Mouse (Mus musculus) skeletal muscle tissue, postnatal 0 days (tissue): ENCODE results near the gene Tomm22. TPM values are rescaled to one million over a fixed set of nuclear protein-coding genes. Genes with fewer than 3 reads are reported as not detected.

Source experiments
- polyA plus RNA-seq: library from polyadenylated mRNA; unstranded; fragments of >200 nt; fragmentation: Nextera tagmentation; extraction: Ambion mirVana; gene quantifications from 2 replicates; pipeline ENCODE4 v1.2.1, GENCODE M21; 2015

Gene Tomm22
- polyA plus RNA-seq = 186 and 205 TPM in 2 replicates

DNA sequence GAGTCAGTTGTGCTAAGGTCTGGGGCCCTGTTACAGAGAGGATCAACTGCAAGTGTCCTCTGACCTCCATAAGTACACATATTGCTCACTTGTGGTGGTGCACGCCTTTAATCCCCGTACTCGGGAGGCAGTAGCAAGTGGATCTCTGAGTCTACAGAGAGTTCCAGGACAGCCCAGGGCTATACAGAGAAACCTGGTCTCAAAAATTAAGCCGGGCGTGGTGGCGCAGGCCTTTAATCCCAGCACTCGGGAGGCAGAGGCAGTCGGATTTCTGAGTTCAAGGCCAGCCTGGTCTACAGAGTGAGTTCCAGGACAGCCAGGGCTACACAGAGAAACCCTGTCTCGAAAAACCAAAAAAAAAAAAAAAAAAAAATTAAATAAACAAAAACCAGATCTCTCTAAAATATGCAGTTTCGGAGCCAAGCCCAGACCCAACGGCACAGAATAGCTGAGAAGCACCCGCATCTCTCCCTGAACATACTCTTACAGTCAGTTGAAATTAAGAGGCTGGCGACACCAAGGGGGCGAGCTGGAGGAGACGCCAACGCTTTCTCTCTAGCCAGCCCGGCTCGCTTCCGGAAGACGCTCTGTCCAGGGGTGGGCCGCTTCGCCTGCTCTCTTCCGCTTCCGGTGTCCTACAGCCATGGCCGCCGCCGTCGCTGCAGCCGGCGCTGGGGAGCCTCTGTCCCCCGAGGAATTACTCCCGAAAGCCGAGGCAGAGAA, at the start of gene Tomm22:
Gene Tomm22, plus strand, starts transcription at position 613 of the 723 bp plus-strand sequence.

DNA sequence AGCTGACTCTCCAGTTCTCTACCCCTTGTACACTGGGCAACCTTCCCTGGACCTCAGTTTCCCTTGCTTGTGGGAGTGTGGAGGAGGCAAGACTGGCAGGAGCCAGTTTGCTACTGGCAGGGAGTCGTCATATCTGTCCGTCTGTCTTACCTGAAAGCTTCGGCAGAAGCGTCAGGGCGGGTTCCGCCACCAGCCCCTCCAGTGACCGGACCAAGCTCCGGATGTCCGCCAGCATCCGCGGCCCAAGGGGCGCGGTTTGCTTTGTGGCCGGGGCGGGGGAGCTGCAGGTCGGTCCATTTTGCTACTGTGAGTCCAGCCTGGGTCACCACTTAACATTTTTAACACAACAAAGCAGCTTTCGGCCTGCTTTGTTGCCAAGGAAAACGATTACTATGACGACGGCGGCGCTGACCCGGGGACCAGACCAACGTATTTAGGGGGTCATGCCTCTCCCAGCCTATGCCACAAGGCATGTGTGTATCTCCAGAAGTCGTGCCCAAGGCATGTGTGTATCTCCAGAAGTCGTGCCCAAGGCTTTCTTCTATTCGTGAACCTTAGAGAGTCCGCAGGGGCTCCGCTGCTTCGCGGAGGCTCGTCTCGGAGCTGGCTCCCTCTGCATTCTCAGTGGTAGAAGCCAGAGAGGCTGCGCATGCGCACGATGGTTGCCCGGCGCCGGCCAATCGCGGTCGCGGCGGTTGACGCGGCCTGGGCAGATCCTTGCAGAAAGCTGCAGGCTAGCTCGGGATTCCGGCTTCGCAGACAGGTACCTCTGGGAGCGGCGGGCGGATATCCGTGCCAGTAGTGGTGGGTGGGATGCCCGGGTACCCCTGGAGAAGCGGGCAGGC, 11.9 kb upstream of the Tomm22 start, which contains the start of the genes Fam227a and Cby1:
Gene Fam227a, minus strand, starts transcription at position 426 of the 845 bp plus-strand sequence.
Gene Cby1, plus strand, starts transcription at position 669 of the 845 bp plus-strand sequence.

DNA sequence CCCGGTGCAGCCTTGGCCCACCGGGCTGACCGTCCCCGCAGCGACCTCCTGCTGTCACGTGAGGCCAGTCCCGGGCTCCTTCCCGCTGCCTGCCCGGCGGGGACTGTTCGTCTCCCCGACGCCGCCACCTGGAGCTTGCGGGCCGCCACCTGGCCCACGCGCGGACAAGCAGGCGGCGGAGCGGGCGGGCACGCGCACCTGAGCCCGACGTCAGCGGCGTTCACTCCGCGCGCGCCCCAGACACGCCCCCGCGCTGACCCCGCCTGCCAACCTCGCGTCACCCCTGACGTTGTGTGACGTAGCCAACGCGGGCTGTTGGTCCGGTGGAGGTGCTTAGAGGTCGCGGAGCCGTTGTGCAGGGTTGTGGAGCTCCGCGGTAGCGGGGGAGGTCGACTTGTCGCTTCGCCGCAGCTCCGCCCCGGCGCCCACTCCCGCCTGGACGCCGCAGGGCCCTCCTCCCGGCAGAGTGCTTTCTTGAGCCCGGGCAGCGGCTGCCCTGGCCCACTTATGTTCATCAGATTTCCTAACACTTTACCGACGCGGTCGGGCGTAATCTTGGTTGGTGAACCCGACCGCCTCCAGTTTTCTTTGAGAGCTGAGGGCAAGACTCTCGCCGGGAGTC, 17.1 kb downstream of the Tomm22 start, which contains the start of gene Josd1:
Gene Josd1, minus strand, starts transcription at position 274 of the 622 bp plus-strand sequence.

DNA sequence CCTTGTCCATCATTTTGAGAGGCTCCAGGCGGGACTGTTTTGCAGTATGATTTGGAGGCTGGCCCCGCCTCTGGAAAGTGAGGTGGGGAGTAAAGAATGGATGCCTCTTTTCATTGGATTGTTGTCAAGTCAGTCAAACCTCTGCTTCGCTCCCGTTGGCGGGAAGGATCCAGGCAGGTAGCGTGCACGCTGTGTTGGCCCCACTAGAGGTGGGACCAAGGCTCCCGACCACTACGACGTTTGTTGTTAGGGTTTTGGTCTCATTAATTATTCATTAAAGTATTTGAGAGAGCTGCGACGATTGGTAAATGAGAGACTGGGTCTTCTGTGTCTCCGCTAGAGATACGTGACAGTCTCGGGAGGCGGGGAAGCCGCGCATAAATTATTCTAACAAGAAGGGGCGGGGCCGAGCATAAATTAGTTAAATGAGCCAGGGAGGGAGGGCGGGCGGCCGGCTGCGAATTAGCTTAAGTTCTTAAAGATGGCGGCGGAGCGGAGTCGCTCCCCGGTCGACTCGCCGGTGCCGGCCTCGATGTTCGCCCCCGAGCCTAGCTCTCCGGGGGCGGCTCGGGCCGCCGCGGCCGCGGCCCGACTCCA, 19.9 kb downstream of the Tomm22 start, which contains the start of gene Gtpbp1:
Gene Gtpbp1, plus strand, starts transcription at position 420 of the 597 bp plus-strand sequence.

Other genes with a start within 250 kb of the Tomm22 start
- 63.4 and 64.3 TPM in 2 replicates for gene Csnk1e, start 215.3 kb upstream of the Tomm22 start, polyA plus RNA-seq
- not detected in 2 replicates for gene Kcnj4, start 165.6 kb upstream of the Tomm22 start, polyA plus RNA-seq
- 53.3 and 84.0 TPM in 2 replicates for gene Kdelr3, start 154.4 kb upstream of the Tomm22 start, polyA plus RNA-seq
- 15.3 and 15.8 TPM in 2 replicates for gene Ddx17, start 124.1 kb upstream of the Tomm22 start, polyA plus RNA-seq
- 0.76 and 0.85 TPM in 2 replicates for gene Dmc1, start 65.8 kb upstream of the Tomm22 start, polyA plus RNA-seq
- 0.19 and 0.40 TPM in 2 replicates for gene Fam227a, start 11.9 kb upstream of the Tomm22 start, polyA plus RNA-seq
- gene Cby1, start 11.7 kb upstream of the Tomm22 start, polyA plus RNA-seq = 26.4 and 30.0 TPM in 2 replicates
- gene Josd1, start 17.1 kb downstream of the Tomm22 start, polyA plus RNA-seq = 11.3 TPM in 2 replicates
- 8.6 and 10.5 TPM in 2 replicates for gene Gtpbp1, start 20.0 kb downstream of the Tomm22 start, polyA plus RNA-seq
- 4.6 and 5.8 TPM in 2 replicates for gene Sun2, start 71.7 kb downstream of the Tomm22 start, polyA plus RNA-seq
- gene Dnal4, start 107.0 kb downstream of the Tomm22 start, polyA plus RNA-seq = 27.7 and 28.2 TPM in 2 replicates
- 1.4 and 1.8 TPM in 2 replicates for gene Nptxr, start 133.9 kb downstream of the Tomm22 start, polyA plus RNA-seq
- 0.11 TPM in 1 of 2 replicates, not detected in the other for gene Npcd, start 163.4 kb downstream of the Tomm22 start, polyA plus RNA-seq
- 22.0 and 22.9 TPM in 2 replicates for gene Cbx6, start 163.8 kb downstream of the Tomm22 start, polyA plus RNA-seq
- gene Apobec3, start 220.8 kb downstream of the Tomm22 start, polyA plus RNA-seq = 7.5 and 8.2 TPM in 2 replicates